Mouse (Mus musculus) liver, adult (tissue): ENCODE results near the gene Usf2.

ENCODE experiments used
- GATA4 ChIP-seq: IDR thresholded peaks from 2 replicates; pipeline ENCODE4 v1.6.1; 2014; ENCODE audit warnings: mild to moderate bottlenecking, low read length; ENCODE audit not compliant: insufficient replicate concordance

Gene Usf2

DNA sequence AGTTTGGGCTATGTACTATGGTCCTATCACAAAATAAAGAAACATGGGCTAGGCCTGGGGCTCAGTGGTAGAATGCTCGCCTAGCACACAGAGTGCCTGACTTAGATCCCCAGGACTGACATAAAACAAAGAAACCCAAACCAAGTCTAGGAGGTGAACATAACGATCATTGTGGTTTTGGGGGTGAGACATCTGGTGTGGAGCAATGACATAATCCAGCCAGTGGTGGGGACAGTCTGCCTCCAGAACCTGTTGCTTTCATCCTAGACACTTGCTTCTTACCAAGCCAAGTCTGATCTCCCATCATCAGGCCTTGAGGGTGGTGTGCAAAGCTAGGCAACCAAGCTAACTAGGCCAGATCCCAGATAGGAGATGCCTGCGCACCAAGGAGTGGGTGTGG is 10.1 kb upstream of the Usf2 start:
- TF ChIP-seq GATA4: no peak

DNA sequence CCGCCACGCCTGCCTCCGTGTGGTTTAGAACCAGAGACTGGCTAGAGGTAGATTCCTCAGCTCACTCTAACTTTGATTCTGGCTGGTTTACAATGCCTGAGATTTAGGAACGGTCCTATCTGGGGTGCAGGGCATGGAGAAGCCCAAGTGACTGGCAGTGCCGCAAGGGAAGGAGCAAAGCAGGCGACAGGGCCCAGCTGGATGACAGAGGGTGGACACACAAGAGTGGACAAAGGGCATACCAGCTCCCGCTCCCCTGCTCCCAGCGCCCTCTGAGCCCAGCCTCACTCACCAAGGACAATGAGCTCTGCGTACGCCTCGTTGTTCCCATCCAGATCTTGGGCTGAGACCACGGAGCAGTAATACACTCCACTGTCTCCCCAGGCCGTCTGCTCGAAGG is 9.1 kb upstream of the Usf2 start:
- TF ChIP-seq GATA4: no peak

DNA sequence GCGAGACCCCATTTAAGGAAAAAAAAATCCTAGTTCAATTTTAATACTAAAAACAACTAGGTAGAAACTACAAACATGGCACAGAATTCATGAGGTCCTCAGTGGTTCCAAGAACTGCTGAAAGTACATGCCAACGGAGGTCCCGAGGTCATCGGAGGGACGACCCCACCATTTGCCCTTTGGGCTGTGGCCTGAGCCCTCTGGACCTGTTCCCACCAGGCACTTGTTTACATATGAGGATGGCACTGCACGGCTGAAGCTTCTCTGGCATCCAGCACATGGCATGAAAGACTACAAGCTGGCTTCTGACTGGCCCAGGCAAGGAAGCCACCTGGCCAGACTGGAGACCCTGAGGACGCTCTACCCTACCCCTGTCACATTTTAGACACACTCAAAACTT is 7.8 kb upstream of the Usf2 start:
- no peak for TF ChIP-seq GATA4

DNA sequence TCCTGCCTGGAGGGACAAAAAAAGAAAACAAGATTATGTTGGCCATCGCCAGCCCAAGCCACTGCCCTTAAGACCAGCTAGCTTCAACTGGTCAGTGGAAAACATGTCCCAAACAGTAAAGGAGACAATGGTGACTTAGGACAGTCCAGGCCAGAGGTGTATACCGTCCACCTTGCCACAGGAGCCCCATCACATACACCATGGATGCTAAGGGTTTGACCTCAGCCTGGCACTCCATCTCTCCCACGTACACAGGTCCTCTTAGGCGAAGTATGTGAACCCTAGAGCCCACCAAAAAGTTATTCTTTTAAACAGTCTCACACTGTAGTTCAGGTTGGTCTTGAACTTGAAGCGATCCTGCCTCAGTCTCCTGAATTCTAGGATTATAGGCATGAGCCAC is 6.3 kb upstream of the Usf2 start:
- no peak for TF ChIP-seq GATA4

DNA sequence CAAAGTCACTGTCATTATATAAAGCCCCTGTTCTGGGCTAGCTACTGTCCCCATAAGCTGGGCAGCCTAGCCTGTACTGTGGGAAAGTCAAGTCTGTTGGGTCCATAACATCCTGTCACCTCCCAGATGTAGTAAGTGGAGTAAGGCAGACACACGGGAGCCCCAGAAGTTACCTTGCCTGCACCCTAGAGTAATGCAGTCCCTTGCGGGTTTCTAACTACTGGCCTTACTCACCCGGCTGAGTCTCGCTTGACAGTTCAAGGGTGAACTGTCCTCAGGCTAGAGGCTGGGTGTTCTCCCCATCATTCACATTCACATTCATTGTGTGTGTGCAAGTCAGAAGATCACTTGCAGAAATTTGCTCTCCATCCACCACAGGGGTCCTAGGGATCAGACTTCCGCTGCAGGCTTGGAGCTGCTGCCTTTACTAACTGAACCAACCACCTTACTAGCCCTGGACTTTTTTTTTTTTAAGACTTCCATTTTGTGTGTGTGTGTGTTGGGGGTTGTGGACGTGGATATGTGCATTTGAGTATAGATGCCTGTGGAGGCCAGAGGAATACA is 3.3 kb upstream of the Usf2 start:
- no peak for TF ChIP-seq GATA4

DNA sequence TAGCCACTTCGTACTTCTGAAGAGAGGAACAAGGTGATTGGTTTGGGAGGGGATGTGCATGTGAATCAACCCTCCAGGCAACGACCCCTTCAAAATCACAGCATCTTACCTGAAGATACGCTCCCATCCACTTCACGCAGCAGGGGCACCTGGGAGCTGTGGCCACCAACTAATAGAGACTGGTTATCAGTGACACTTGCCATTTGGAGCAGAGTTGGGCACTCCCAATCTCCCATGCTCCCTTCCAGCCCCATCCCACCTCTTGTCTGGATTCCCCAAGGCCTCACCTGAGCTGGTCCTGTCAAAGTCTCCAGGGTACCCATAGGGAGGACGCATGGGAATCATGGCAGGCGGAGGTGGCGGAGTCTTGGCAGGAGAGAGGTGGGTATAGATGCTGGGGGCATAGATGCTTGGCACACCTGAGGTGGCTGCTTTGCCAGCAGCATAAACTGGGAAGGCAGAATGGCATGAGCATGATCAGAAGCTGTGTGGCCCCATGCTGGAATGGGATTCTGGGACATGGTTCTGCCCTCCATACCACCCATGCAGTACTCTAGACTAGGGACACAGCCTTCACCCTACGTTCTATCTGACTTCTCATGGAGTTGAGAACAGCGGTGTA is 2.4 kb upstream of the Usf2 start:
- TF ChIP-seq GATA4: no peak

DNA sequence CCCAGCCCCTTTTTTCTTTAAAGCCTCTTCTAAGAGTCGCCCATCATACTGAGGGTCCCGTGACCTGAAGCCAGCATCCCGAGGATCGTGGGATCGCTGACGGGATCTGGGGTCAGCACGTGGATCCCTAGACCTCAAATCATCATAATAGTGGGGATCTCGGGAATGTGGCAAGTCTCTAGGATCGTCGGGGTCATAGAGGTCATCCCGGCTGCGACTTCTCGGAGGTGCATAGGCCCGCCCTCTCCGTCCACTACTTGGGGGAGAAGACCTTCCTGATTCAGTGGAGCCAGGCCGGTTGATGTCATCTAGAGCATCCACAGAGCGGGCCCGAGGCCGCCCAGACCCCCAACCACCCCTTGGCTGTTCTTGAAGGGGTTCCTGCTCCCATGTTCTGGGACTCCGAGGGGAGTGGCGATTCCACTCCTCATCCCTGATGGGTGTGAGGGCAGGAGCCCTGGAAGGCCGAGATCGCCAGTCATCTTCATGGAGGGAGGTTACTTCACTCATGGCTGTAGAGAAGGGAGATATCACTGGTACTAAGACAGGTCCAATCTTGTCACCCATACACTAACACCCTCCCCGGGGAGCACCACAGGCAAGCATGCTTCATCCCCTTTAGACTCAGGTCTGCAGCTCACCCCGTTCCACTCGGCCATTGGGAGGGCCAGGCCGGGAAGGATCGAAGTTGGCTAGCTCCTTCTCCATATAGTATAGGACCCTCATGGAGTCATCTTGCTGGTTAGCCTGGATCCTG is 1.7 kb upstream of the Usf2 start:
- no peak for TF ChIP-seq GATA4

DNA sequence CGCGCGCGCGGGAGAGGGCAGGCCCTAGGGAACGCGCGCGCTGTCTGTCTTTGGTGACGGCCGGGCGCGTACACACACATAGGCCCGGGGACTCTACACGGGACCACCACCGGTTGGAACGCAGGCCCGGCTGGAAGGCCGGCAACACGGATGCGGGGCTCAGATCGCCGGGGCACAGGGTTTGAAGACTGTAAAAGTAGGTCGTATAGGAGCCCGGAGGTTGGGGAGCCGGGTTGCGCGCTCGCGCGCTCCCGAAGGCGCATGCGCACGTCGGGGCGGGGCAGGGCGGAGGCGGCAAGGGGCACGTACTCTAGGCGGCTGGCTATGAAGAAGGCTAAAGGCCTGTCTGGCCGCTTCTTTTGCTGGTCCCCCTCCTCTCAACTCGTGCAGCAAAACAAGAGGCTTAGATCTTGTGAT is 772 bp upstream of the Usf2 start:
- TF ChIP-seq GATA4: peak; percentile 11; the same call in 1 of the 2 replicates

DNA sequence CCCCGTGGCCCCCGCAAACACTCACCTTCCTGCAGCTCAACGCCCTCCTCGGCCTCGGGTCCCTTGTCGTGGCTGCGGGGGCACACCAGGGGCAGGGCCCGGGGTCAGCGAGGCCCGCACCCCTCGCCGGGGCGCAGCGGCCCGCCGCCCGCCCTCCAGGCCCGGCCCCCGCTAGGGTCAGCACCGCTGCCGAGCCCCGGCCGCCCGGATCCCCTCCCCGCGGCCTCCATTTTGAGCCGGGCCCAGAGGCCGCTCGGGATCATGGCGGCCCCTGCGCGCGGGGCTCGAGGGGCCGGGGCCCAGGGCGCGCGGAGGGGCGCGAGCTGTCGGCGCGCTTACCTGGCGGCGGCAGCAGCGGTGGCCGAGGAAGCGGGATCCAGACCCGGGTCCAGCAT is 249 bp downstream of the Usf2 start:
- TF ChIP-seq GATA4: no peak

DNA sequence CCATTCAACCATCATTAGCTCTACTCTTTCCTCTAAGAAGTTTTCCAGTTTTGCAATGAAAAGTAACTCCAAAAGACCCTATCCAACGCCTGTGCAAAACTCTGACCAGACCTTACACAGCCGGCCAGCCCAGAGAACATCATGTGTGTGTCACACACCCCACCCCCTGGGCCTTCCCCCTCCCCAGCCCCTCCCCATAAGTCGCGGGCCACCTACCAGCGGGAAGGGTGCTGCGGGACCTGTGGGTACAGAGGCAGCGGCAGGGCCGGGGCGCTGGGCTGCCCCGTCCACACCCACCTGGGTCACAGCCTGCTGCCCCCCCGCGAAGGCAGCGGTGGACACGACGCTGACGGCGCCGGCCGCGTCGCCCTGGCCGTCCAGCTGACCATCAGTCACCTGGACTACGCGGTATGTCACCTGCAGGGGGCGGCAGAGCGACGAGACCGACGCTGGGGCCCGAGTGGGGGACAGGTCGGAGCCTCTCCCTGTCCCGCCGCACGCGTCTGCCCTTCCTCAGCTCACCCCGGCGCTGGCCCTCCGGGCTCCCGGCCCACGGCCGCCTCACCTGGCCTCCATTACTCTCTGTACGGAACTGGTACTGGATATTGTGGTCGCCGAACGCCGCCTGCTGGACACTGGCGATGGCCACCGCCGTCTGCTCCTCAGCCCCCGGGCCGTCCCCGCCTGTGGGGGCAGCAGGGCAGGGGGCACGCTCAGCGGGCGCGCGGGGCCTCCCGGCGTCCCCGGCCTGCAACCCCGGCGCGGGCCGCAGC is 833 bp downstream of the Usf2 start:
- no peak for TF ChIP-seq GATA4

DNA sequence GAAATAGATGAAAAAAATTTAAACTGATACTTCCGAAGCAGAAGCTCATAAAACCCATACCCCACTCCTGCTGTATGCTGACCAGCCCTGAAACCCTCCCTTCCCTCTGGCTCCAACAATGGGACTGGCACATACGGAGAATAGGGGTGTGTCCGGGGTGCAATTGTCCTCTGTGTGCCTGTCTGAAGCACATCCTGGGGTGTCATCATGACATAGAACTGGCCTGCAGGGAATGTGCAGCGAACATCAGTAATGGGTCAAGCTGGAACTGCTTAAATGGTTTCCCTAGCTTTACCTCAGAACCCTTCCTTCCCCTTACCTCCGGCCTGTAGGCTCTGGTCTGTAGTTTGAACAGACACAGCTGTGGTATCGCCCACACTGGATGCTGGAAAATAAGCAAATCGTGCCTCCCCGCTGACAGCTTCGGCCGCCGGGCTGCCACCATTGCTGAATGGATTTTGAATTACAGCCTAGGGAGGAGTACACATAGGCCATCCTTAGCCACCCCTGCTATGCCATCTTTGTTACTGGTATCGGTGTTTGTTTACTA is 1.6 kb downstream of the Usf2 start:
- no peak for TF ChIP-seq GATA4

DNA sequence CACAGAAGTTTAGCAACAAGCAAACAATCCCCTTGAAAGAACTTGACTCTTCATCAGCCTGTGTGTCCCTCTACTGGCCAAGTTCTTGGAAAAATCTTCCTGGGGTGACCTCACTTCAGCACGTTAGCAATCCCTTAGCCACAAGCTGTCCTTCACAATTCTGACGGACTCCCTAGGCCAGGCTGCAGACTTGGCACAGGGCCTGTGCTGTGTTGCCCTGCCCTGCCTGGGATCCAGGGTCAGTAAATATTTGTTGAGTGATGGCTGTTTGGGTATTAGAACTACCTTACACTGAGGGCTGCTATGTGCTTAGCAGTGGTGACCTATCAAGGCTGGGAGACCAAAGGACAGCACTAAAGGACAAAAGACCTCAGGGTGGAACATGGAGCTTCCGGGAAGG is 2.6 kb downstream of the Usf2 start:
- TF ChIP-seq GATA4: no peak

DNA sequence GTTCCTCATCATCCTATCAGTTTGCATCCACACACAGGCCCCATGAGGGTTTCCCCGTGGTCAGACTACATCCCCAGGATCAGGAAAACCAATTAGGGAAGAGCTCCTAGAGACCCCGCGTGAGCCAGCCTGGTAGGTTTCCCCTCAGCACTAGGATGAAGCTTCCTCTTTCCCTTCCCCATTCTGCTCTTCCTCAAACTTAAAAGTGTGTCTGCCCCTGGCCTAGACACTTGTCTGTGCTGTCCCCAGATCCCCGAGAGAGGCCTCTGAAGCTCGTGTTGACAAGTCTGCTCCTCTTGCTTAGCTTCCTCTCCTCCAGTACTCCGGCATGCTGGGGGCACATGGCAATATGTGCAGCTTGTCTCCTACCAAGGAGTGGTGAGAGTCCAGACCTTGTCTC is 3.1 kb downstream of the Usf2 start:
- no peak for TF ChIP-seq GATA4

DNA sequence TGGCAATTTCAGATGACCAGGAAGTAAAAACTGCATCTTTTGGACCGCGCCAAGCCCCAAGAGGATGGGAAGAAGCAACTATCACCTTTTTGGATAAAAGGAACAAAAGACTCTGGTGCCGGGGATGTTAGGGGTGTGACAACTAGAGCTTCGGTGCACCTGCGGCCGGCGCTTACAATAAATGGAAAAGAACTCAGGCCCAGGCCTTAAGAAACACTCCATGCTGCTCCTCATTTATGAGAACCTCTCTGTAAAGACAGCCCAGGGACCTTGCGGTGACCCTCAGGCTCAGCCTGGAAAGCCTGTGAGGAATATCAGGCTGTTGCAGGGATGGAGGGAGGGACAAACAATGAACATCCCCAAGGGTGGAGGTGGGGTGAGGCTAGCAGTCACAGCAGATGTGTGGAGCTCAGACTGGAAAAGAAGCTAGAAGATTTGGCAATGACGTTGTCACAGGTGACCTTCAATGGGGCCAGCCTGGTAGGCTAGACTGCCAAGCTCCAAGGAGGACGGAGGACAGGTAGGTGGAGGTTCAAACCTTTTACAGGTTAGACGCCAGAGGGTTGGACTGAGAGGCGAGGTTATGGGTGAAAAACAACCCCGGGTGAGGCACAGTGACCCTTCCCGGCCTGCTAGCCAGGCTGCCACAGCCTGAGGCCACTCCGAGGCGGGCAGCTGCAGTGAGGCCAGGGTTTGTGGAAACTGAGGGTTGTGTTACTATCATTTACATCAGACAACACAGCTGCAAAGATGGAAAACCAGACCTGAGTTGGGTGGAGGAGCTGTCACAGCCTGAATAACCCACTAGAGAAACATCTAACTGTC is 4.0 kb downstream of the Usf2 start:
- no peak for TF ChIP-seq GATA4

DNA sequence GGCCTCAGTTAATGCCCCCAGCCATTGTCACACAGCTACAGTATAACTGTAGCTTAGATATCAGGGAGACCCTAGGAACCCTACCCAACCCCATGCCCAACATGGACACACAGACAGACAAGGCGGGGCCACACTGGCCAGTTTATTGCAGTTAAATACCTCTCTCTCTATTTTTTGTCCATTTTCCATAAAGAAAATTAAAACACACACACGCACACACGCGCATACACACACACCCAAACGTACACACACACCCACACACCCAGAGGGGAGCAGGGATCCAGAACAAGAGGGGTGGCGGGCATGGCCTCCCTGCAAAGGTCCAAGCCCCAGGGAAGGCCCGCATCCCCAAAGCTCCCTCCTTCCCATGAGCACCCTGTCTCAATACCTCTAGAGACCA is 10.7 kb downstream of the Usf2 start:
- TF ChIP-seq GATA4: no peak
